Mouse (Mus musculus) gastrocnemius, adult 2 months (tissue): ENCODE results near the gene Igflr1. TPM values are rescaled to one million over a fixed set of nuclear protein-coding genes. Genes with fewer than 3 reads are reported as not detected.

Experiments
- DNase-seq: peaks from one replicate; pipeline ENCODE4 v3.0.0; 2022
- H3K27ac ChIP-seq: fragments of 200-600 bp; 2 replicates; pipeline ENCODE4 v1.8.1; 2022; ENCODE audit warnings: mild to moderate bottlenecking
- H3K4me3 ChIP-seq: fragments of 200-600 bp; 2 replicates; pipeline ENCODE4 v1.8.1; 2022; ENCODE audit warnings: mild to moderate bottlenecking, moderate library complexity
- CTCF ChIP-seq: fragments of 200-600 bp; IDR thresholded peaks from 2 replicates; pipeline ENCODE4 v1.8.1; 2022; ENCODE audit warnings: antibody characterized with exemption, mild to moderate bottlenecking, moderate library complexity
- intact Hi-C: fragments of 180-260 bp; cut with DNase I; formaldehyde crosslinking; loops from one replicate; pipeline ENCODE4 v1.15.1; 2025
- total RNA-seq, 2 experiments: library from RNA; stranded (reverse); gene quantifications; 2 replicates each; pipeline ENCODE4 v1.2.3; 2021

Igflr1 gene
- total RNA-seq, 2 experiments from 2014 or later: 1.1 to 1.5 TPM

GRCm38 (mm10) chr7:30557901-30558514 lies 7.2 kb upstream of the Igflr1 start:
- DNase-seq: no peak
- Histone ChIP-seq H3K4me3 (peak overlapping the region; percentile 69; the same call in 1 of the 2 replicates), H3K27ac (peak overlapping the region; percentile 90; the same call in 1 of the 2 replicates)
- intact Hi-C loops: no loop called here
- TF ChIP-seq CTCF: no peak

- DNase-seq: no peak
- Histone ChIP-seq H3K27ac (peak overlapping the region; percentile 90), H3K4me3 (peak overlapping the region; percentile 69)
- no peak for TF ChIP-seq CTCF
- intact Hi-C loops: no loop called here
Measured at GRCm38 (mm10) chr7:30558656-30559442, 6.4 kb upstream of the Igflr1 start.

- peak; percentile 98 for DNase-seq
- Histone ChIP-seq H3K4me3 (peak within 1 kb of the TSS; percentile 69), H3K27ac (peak within 1 kb of the TSS; percentile 90)
- TF ChIP-seq CTCF: no peak
- intact Hi-C loops: no loop called here
Measured at GRCm38 (mm10) chr7:30559443-30559954, 5.7 kb upstream of the Igflr1 start, which contains the start of gene Lin37. Gene Lin37 (minus strand): TSS chr7:30559838.

- peak overlapping the region; percentile 90 for H3K27ac ChIP-seq
- no peak for TF ChIP-seq CTCF
- peak overlapping the region; percentile 69 for H3K4me3 ChIP-seq
- no peak for DNase-seq
- intact Hi-C loops: no loop called here
Measured at GRCm38 (mm10) chr7:30560296-30560695, 4.9 kb upstream of the Igflr1 start.

- peak overlapping the region; percentile 89 for H3K4me3 ChIP-seq
- no peak for TF ChIP-seq CTCF
- no peak for DNase-seq
- H3K27ac ChIP-seq: peak overlapping the region; percentile 99
- intact Hi-C loops: no loop called here
Measured at GRCm38 (mm10) chr7:30562526-30563116, 2.6 kb upstream of the Igflr1 start.

- no peak for TF ChIP-seq CTCF
- DNase-seq: peak; percentile 98
- intact Hi-C loops: no loop called here
- peak within 1 kb of the TSS; percentile 89 for H3K4me3 ChIP-seq
- H3K27ac ChIP-seq: peak within 1 kb of the TSS; percentile 99
Measured at GRCm38 (mm10) chr7:30563117-30563905, 1.9 kb upstream of the Igflr1 start, which contains the start of the genes U2af1l4, Gm49396 and Psenen. Gene U2af1l4 (plus strand): TSS chr7:30563301. Gene Gm49396 (plus strand): TSS chr7:30563344. Gene Psenen (minus strand): TSS chr7:30563627.

- Histone ChIP-seq H3K4me3 (peak overlapping the region; percentile 89), H3K27ac (peak overlapping the region; percentile 99)
- TF ChIP-seq CTCF: no peak
- DNase-seq: no peak
- intact Hi-C loops: no loop called here
Measured at GRCm38 (mm10) chr7:30563906-30564280, 1.3 kb upstream of the Igflr1 start.

GRCm38 (mm10) chr7:30566033-30566432 lies 806 bp downstream of the Igflr1 start:
- intact Hi-C loops: no loop called here
- no peak overlapping the region for H3K27ac ChIP-seq
- TF ChIP-seq CTCF: no peak
- DNase-seq: no peak
- no peak overlapping the region for H3K4me3 ChIP-seq

- Histone ChIP-seq H3K4me3 (no peak overlapping the region), H3K27ac (no peak overlapping the region)
- intact Hi-C loops: no loop called here
- DNase-seq: no peak
- no peak for TF ChIP-seq CTCF
Measured at GRCm38 (mm10) chr7:30567555-30567954, 2.3 kb downstream of the Igflr1 start.

GRCm38 (mm10) chr7:30572389-30572788 lies 7.2 kb downstream of the Igflr1 start:
- no peak for TF ChIP-seq CTCF
- Histone ChIP-seq H3K27ac (peak overlapping the region; percentile 88), H3K4me3 (no peak overlapping the region)
- intact Hi-C loops: no loop called here
- DNase-seq: no peak

GRCm38 (mm10) chr7:30572969-30573368 lies 7.7 kb downstream of the Igflr1 start:
- TF ChIP-seq CTCF: no peak
- intact Hi-C loops: no loop called here
- DNase-seq: peak; percentile 94
- peak overlapping the region; percentile 88 for H3K27ac ChIP-seq
- H3K4me3 ChIP-seq: no peak overlapping the region

GRCm38 (mm10) chr7:30579950-30580349 lies 14.7 kb downstream of the Igflr1 start:
- no peak overlapping the region for H3K27ac ChIP-seq
- no peak for TF ChIP-seq CTCF
- DNase-seq: no peak
- intact Hi-C loops: no loop called here
- no peak overlapping the region for H3K4me3 ChIP-seq
